Mouse (Mus musculus) CD4-positive, CD25-positive, alpha-beta regulatory T cell, adult 2 months (primary cell): ENCODE data around the gene Oit1.

Source experiments
- DNase-seq: peaks from one replicate; pipeline ENCODE4 v3.0.0-alpha.2; 2012; ENCODE audit warnings: low read depth, low spot score

The Oit1 gene

GRCm38 (mm10) chr14:8335947-8336346 is 42.6 kb downstream of the Oit1 start:
- DNase-seq: no peak

GRCm38 (mm10) chr14:8334511-8334910 is 44.0 kb downstream of the Oit1 start:
- no peak for DNase-seq

- no peak for DNase-seq
These were observed 46.0 kb downstream of the Oit1 start for GRCm38 (mm10) chr14:8332314-8333252.

GRCm38 (mm10) chr14:8331307-8331905 is 47.1 kb downstream of the Oit1 start:
- DNase-seq: no peak

- DNase-seq: no peak
These were observed 48.2 kb downstream of the Oit1 start for GRCm38 (mm10) chr14:8330390-8330789.

- no peak for DNase-seq
These were observed 49.0 kb downstream of the Oit1 start for GRCm38 (mm10) chr14:8329552-8329951.

- no peak for DNase-seq
These were observed 51.2 kb downstream of the Oit1 start for GRCm38 (mm10) chr14:8327371-8327770.

GRCm38 (mm10) chr14:8326961-8327360 is 51.6 kb downstream of the Oit1 start:
- DNase-seq: no peak

GRCm38 (mm10) chr14:8325746-8326145 is 52.8 kb downstream of the Oit1 start:
- no peak for DNase-seq

- DNase-seq: no peak
These were observed 58.0 kb downstream of the Oit1 start for GRCm38 (mm10) chr14:8320528-8320927.

- no peak for DNase-seq
These were observed 61.1 kb downstream of the Oit1 start, which contains the start of gene Fam107a for GRCm38 (mm10) chr14:8317194-8318097. Fam107a (minus strand) TSS chr14:8318023.

GRCm38 (mm10) chr14:8316366-8317193 is 62.0 kb downstream of the Oit1 start:
- DNase-seq: no peak

GRCm38 (mm10) chr14:8315169-8315568 is 63.4 kb downstream of the Oit1 start:
- no peak for DNase-seq

GRCm38 (mm10) chr14:8314536-8314935 is 64.0 kb downstream of the Oit1 start:
- peak; percentile 57 for DNase-seq

- no peak for DNase-seq
These were observed 64.7 kb downstream of the Oit1 start for GRCm38 (mm10) chr14:8313877-8314276.

- no peak for DNase-seq
These were observed 68.9 kb downstream of the Oit1 start for GRCm38 (mm10) chr14:8309621-8310141.

GRCm38 (mm10) chr14:8308650-8309049 is 69.9 kb downstream of the Oit1 start:
- no peak for DNase-seq

GRCm38 (mm10) chr14:8306884-8307283 is 71.7 kb downstream of the Oit1 start:
- DNase-seq: no peak

- DNase-seq: no peak
These were observed 73.5 kb downstream of the Oit1 start for GRCm38 (mm10) chr14:8305014-8305413.

- DNase-seq: no peak
These were observed 74.5 kb downstream of the Oit1 start for GRCm38 (mm10) chr14:8304082-8304481.

GRCm38 (mm10) chr14:8302687-8303086 is 75.9 kb downstream of the Oit1 start:
- DNase-seq: no peak
